Mouse (Mus musculus) monocyte, adult 2 months (primary cell): ENCODE results near the gene Kcnd3.

Experiments used
- DNase-seq, 2 experiments: peaks; one replicate each; pipeline ENCODE4 v3.0.0; 2022; ENCODE audit warnings: low spot score in 2 of 2, low read depth in 1 of 2

The Kcnd3 gene

GRCm38 (mm10) chr3:105451627-105452555 is at the start of gene Kcnd3:
Gene Kcnd3, plus strand, starts transcription at chr3:105452330.
- DNase-seq: no peak

- DNase-seq: no peak
These were observed 49.5 kb upstream of the Kcnd3 start for GRCm38 (mm10) chr3:105402676-105403075.

GRCm38 (mm10) chr3:105403410-105404076 is 48.6 kb upstream of the Kcnd3 start:
- DNase-seq: no peak

DNA sequence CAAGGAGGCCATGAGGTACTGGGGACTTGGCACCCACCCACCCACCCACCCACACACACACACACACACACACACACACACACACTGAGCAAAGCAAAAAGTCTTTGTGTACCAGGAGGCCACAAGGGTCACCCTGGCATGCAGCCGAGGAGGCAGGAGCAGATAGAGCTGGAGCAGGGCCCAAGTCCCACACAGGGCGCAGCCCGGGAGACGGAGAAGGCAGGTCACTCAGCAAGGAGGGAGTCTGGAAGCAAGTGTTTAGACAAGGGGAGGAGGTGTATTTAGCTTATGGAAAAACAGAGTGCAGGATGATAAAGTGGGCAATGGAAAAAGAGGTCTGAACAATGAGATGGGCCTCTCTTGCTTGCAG is 48.1 kb upstream of the Kcnd3 start:
- DNase-seq: no peak

DNA sequence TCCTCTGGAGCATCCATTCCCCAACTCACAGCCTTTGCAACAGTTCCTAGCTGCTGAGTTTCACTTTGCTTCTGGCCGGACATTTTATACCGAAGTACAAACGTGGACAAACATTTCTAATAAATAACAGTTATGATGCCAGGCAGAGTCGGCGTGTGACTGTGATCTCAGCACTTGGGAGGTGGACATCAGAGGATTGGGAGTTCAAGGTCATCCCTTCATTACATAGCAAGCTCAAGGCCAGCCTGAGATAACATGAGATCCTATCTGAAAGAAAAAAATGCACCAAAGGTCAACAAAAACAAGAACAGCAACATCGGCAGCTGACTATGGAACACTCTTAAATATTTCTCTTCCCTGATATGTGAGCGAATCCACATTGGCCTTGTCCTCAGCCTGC is 46.6 kb upstream of the Kcnd3 start:
- no peak for DNase-seq

- DNase-seq: no peak
These were observed 46.1 kb upstream of the Kcnd3 start for GRCm38 (mm10) chr3:105406036-105406435.

DNA sequence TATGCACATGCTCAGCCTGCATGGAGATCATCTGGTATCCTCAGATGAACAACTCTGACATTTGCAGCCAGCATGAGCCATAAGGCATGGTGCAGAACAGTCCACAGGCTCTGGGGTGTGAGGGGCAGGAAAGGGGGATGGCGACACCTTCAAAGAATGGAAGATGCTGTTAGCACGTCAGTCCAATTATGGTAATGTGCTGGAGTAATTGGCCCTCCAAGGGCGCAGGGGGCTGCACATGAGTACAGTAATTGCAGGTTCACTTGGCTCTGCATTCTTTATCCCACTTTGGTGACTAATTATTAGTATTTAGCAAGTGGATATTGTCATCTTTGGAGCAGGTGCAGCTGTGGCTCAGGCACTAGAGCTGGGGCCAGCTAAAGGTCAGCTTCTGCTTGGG is 43.9 kb upstream of the Kcnd3 start:
- DNase-seq: no peak

DNA sequence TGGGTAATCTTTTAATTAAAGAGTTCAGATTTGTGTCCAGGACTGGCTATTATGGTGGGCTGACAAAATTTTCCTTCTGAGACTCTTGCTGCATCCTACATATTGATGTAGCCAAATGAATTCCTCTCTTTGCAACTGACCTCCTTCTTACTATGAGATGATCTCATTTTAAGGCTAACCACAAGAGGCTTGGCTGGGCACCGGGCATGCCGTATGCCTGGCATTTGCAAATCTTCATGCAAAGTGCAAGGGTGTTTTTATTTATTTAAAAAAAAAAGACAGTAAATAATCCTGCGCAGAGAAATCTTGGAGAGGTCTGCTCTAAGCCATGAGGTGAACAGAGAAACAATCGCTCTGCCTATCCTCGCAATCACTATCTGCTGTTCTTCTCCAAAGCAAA is 41.3 kb upstream of the Kcnd3 start:
- no peak for DNase-seq

- no peak for DNase-seq
These were observed 40.4 kb upstream of the Kcnd3 start for GRCm38 (mm10) chr3:105411776-105412175.

DNA sequence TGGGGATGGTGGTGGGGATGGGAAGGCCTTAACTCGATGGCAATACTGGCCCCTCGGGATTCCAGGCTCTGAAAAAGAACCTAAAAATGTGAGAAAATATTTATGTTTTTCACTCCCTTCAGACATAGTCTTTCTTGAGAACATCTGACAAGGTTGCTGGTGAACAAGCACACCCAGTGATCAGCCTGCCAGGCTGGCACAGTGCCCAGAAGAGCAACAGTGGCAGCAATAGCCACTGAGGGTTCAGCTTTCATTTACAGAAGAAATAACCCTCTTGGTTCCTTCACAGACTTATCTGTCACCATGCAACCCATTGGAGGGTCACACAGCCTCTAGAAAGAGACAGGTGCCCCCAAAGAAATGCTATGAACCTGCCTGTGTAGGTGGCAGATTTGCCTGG is 39.9 kb upstream of the Kcnd3 start:
- DNase-seq: no peak

- no peak for DNase-seq
These were observed 39.4 kb upstream of the Kcnd3 start for GRCm38 (mm10) chr3:105412681-105413080.

- no peak for DNase-seq
These were observed 33.7 kb upstream of the Kcnd3 start for GRCm38 (mm10) chr3:105418441-105418840.

GRCm38 (mm10) chr3:105422391-105422790 is 29.7 kb upstream of the Kcnd3 start:
- DNase-seq: no peak

- DNase-seq: no peak
These were observed 28.7 kb upstream of the Kcnd3 start for GRCm38 (mm10) chr3:105423427-105423826.

GRCm38 (mm10) chr3:105428586-105428985 is 23.5 kb upstream of the Kcnd3 start:
- no peak for DNase-seq

DNA sequence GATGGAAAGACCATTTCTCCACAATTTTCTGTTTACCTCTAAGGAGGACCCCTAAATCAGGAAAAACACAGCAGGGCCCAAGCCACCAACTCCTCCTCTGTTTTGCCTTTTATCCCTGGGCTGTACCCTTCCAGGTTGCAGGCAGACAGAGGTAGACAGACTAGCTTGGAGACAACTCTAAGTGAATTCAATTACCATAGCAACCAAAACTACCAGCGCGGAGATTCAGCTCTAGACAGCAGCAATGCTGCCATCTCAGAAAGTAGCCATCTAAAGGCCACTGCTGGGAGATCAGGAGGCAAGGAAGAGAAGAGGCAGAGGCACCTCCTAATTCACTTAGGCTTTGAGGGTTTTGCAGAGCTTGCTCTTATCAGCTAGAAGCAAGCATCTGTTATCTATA is 15.7 kb upstream of the Kcnd3 start:
- DNase-seq: no peak

GRCm38 (mm10) chr3:105436971-105437370 is 15.2 kb upstream of the Kcnd3 start:
- DNase-seq: no peak

GRCm38 (mm10) chr3:105440873-105441495 is 11.1 kb upstream of the Kcnd3 start:
- no peak for DNase-seq

DNA sequence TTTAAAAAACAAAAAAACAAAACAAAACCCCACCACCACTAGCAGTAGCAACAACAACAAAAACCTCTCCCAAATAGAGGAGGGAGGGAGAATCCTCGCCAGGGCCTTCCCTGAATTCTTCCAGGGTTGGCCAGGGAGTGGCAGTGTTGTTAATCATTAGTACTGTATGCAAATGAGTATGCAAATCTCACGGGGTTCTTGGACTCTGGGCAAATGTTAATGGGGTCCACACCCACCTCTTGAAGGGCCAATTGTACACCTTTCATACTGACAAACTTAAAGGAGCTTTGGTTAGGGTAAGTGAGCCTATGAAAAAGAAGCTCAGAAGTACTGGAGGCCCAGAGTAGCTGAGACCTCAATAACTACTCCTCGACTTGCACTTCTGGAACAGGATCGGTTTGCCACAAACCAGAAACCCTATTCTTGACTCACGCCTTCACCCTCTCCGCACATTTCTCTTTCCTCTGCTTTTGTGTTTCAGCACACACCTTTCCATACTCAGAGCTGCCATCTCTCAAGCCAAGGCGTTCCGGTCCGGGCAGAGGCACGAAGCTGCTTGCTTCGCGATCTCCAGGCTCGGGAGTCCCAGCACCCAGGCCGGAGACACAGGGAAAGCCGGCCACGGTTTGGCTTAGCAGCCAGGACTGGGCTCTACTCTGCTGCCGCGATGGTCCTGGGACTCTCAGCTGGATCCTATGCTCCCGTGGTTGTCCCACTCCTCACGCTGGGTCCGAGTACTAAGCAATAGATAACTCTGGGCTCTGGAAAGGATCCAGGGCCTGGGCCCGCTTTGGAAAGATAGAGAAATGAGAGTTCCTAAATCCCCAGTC is 1.3 kb upstream of the Kcnd3 start:
- DNase-seq: no peak

DNA sequence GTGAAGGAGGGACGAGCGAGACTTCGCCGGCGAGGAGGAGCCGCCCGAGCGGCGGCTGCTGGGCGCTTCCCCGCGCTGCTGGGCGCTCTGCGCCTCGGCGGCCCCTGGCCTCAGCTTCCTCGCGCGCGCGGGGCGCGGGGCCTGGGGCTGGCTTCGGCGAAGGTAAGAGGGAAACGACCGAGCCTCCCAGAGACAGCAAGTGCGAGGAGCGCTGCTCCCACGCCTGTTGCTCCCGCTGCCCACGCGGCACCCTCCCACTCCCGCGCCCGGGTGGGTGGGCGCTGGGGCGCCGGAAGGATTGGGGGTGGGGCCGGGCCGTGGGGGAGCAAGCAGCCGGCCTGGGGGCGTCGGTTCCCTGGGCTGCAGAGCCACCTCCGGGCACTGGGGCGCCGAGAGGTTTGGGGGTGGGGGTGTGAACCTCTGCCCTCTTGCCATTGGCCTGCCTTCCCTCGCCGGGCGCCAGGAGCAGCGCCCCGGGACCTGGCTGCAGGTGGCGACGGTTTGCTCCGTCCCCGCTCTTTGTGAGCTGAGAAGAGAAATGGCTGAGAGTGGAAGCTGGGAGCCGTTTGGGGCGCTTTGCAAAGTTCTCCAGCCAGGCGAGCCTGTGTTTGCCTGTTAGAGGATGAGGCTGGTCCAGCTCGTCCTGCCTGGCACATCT is 555 bp downstream of the Kcnd3 start:
- no peak for DNase-seq
